8 mouse cellular contexts compared by ENCODE assay signal in genomic region chr13:21440503-21441206, GRCm38 (mm10). TPM values are rescaled to one million over a fixed set of nuclear protein-coding genes. Genes with fewer than 3 reads are reported as not detected.
DNase-seq lines count a peak whose midpoint lies in the region; ATAC-seq and TF ChIP-seq lines count a peak whose summit lies in the region.

Gene Pgbd1 (minus strand): TSS chr13:21441058.

- peaks cover 5% of the 10 kb centered on the region for H3K4me1 ChIP-seq in lung, adult 2 months (ENCODE audit: control insufficient read depth, insufficient read depth, low read length)

- H3K4me3 ChIP-seq in layer of hippocampus, adult 2 months: peak within 1 kb of the TSS; percentile 72
- H3K4me3 ChIP-seq in lung, adult 2 months (replicated peaks; ENCODE audit: extremely low read depth, low read depth, low read length): peak within 1 kb of the TSS; percentile 66

- ATAC-seq in neutrophil, adult 5-6 weeks (ENCODE audit: extremely low read depth, insufficient number of reproducible peaks, low FRiP score, poor library complexity, severe bottlenecking): peak; percentile 36; the same call in 1 of the 2 replicates

- TF ChIP-seq CTCF in layer of hippocampus, adult 2 months (conservative IDR thresholded peaks at IDR 0.05): peak; percentile 52
- no peak for TF ChIP-seq CTCF in lung, adult 2 months (IDR thresholded peaks at IDR 0.05; ENCODE audit: insufficient read depth, low read length)

- no peak for TF ChIP-seq POLR2A in lung, adult 2 months (IDR thresholded peaks at IDR 0.05; ENCODE audit: borderline replicate concordance, extremely low read depth, low read depth, low read length)

- H3K27ac ChIP-seq in layer of hippocampus, adult 2 months: peak within 1 kb of the TSS; percentile 86

- peak; percentile 71 for DNase-seq in Muller cell, postnatal 12 days (ENCODE audit: inconsistent ontology term)
- peak; percentile 81 for DNase-seq in cerebellum, adult 9-10 months
- DNase-seq in forelimb bud, embryonic 11.5 days (ENCODE audit: low read depth, low spot score): peak; percentile 72
- peak; percentile 71 for DNase-seq in heart, postnatal 4 days
- DNase-seq in layer of hippocampus, adult 2 months (ENCODE audit: low spot score in 2 of 2): peak; percentile 63 to 67
- DNase-seq in lung, adult 2 months: peak; percentile 46
- DNase-seq in testis, postnatal 14 days (ENCODE audit: low spot score): peak; percentile 77

- 1% methylated on average over 32 of the region's 32 CpGs for WGBS in lung, adult 2 months

RNA-seq across cellular contexts. Expression of gene Pgbd1, which starts in this region (rescaled TPM):
- under 1 TPM; 0.61 to 0.71 TPM for total RNA-seq in heart, postnatal 4 days (2021)
- 1 to 10 TPM; 1.1 to 1.6 TPM for total RNA-seq in layer of hippocampus, adult 2 months (2021)
- 0.31 and 0.73 TPM in 2 replicates for polyA plus RNA-seq in lung, adult 2 months (2012; rRNA removed)
- 0.23 and 0.37 TPM in 2 replicates for total RNA-seq in neutrophil, adult 5-6 weeks (2017)

Comparison
In these comparisons a context has a peak if more than half of its experiments do, and no peak if none do; other contexts are left out.
1. Peak in every context shown above with its lines: DNase-seq, ATAC-seq, H3K4me3 ChIP-seq and H3K27ac ChIP-seq.
2. Peak in DNase-seq in heart, postnatal 4 days; RNA of the gene not detected or under 1 TPM.
3. Peak in DNase-seq and H3K4me3 ChIP-seq in lung, adult 2 months; RNA of the gene not detected or under 1 TPM.
4. Peak in ATAC-seq in neutrophil, adult 5-6 weeks; RNA of the gene not detected or under 1 TPM.